Mouse (Mus musculus): ENCODE results near the gene Edar. TPM values are rescaled to one million over a fixed set of nuclear protein-coding genes. Genes with fewer than 3 reads are reported as not detected.
A peak's percentile ranks its signal among the peaks of the same experiment; 100 is the strongest.

Edar gene
- polyA plus RNA-seq, 1 experiment from 2014 or later: 0.23 TPM

DNA sequence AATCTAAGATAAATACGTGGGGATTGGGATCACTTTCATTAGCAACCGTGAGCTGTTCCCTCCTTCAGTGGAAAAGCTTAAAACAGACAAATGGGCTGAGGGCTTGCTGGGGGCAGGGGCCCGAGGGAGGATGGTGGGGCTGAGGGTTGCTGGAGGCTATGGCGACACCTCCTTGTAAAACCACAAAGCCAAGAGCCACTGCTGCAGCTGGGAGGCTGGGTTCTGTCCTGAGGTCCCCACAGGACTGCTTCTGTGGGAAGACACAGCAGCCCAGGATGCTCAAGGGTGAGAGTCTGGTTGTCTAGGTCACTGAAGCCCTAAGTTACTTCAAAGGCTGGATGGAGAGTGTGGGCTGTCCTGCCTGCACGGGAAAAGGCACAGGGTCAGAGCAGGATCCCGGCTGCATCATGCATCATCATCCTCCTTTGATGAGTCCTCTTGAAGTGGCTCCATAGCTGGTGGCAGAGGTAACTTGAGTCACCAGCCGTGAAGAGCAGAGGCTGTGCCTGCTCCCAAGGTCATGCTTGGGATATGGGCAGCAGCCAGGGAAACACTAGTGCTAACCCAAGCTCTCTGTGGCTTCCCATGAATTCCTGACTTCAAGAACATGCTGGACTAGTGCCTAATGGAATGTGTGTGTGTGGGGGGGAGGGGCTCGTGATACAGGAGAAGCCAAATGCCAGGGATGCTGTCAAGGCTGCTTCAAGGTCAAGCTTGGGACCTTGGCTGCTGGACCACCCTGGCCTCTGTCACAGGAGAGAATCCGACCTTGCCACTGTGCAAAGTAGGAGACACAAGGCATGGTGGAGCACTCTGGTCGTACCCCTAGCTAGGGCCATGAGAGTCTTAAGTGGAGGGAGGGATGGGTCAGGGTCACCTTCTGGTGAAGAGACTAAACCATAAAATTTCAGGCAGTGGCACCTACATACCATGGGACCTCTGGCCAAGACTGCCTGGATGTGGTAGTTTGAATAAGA lies 22.7 kb downstream of the Edar start:
- peak overlapping the region; percentile 24; the same call in 1 of the 2 replicates for H3K9ac ChIP-seq (ENCODE audit: low read length)
- H3K4me2 ChIP-seq (ENCODE audit: low read depth, low read length): peak overlapping the region; percentile 34; the same call in 1 of the 2 replicates
- no peaks in the 10 kb centered on the region for H3K27me3 ChIP-seq (ENCODE audit: control insufficient read depth, insufficient read depth, low read depth, low read length)
- WGBS: 18% methylated on average over 10 of the region's 10 CpGs
- no peaks in the 10 kb centered on the region for H3K9me3 ChIP-seq (ENCODE audit: control insufficient read depth, low read length)
- H3K36me3 ChIP-seq (ENCODE audit: control insufficient read depth, insufficient read depth, low read length): no peaks in the 10 kb centered on the region
- peak overlapping the region; percentile 45 for H3K27ac ChIP-seq (ENCODE audit: low read length)
- ATAC-seq (ENCODE audit: low read depth): peak; percentile 35
- H3K4me3 ChIP-seq (ENCODE audit: low read length): no peak overlapping the region
- peaks cover 13% of the 10 kb centered on the region for H3K4me1 ChIP-seq (replicated peaks; ENCODE audit: control insufficient read depth, insufficient read depth, low read length)

DNA sequence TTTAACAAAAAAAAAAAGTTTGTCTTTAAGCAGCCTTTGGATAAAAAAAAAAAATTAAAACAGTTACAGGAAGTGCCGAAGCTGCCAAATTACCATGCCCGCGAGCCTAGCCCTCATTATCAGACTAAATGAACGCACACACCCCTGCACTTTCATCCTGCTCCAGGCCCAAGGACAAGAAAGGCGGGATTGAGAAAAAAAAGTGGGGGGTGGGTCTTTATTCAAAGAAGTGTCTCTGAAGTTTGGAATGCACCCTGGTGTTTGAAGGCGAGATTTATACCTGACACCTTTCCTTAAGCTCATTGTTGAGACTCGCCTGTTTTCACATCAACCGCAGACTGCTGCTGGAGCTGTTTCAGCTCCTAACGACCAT lies 23.4 kb downstream of the Edar start:
- no peak for ATAC-seq (ENCODE audit: low read depth)

DNA sequence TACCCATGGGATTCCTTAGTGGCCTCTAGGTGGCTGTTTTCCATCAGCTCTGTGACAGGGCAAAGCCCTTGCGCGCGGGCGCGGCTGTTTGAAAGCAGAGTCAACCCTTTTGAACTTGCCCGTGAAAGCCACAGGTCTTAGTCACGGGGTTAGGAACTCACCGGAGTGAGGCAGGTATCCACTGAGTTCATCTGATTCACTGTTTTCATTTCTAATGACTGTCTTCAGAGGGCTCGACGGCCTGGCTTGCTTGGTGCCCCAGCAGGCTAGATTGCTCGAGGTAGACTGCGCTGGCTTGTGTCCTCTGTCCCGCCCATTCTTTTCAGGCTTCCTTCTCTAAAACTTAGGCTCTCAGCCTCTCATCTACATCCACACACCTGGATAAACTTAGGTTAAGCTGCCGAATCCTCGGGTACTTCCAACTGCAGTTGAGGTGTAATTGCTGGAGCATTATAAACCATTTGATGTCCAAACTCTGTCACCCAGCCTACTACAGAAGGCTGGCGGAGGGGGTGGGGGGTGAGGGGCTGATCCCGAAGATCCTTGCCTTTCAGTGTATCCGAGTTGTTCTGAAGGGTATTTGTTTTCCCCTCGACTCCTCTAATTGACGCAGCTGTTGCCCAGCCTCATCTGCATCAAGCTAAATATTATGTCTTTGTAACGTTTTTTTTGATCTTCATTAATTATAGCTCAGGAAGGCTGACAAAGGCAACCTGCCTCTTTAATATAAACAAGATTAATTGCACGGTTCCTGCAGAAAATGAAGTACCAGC lies 24.0 kb downstream of the Edar start:
- peak overlapping the region; percentile 34 for H3K4me2 ChIP-seq (ENCODE audit: low read depth, low read length)
- H3K4me1 ChIP-seq (replicated peaks; ENCODE audit: control insufficient read depth, insufficient read depth, low read length): peaks cover 13% of the 10 kb centered on the region
- 11% methylated on average over 22 of the region's 22 CpGs for WGBS
- ATAC-seq (ENCODE audit: low read depth): no peak
- no peak overlapping the region for H3K9ac ChIP-seq (ENCODE audit: low read length)
- no peaks in the 10 kb centered on the region for H3K9me3 ChIP-seq (ENCODE audit: control insufficient read depth, low read length)
- H3K27me3 ChIP-seq (ENCODE audit: control insufficient read depth, insufficient read depth, low read depth, low read length): no peaks in the 10 kb centered on the region
- no peaks in the 10 kb centered on the region for H3K36me3 ChIP-seq (ENCODE audit: control insufficient read depth, insufficient read depth, low read length)
- H3K27ac ChIP-seq (ENCODE audit: low read length): no peak overlapping the region
- H3K4me3 ChIP-seq (ENCODE audit: low read length): no peak overlapping the region

More for the DNA sequence above, 23.4 kb downstream of the Edar start:
- Histone ChIP-seq H3K4me1 (replicated peaks; ENCODE audit: control insufficient read depth, insufficient read depth, low read length) (peaks cover 13% of the 10 kb centered on the region), H3K36me3 (ENCODE audit: control insufficient read depth, insufficient read depth, low read length) (no peaks in the 10 kb centered on the region), H3K4me2 (ENCODE audit: low read depth, low read length) (peak overlapping the region; percentile 34; the same call in 1 of the 2 replicates), H3K9me3 (ENCODE audit: control insufficient read depth, low read length) (no peaks in the 10 kb centered on the region), H3K4me3 (ENCODE audit: low read length) (no peak overlapping the region), H3K27me3 (ENCODE audit: control insufficient read depth, insufficient read depth, low read depth, low read length) (no peaks in the 10 kb centered on the region), H3K27ac (ENCODE audit: low read length) (peak overlapping the region; percentile 45), H3K9ac (ENCODE audit: low read length) (peak overlapping the region; percentile 24; the same call in 1 of the 2 replicates)
- 2% methylated on average over 9 of the region's 9 CpGs for WGBS

DNA sequence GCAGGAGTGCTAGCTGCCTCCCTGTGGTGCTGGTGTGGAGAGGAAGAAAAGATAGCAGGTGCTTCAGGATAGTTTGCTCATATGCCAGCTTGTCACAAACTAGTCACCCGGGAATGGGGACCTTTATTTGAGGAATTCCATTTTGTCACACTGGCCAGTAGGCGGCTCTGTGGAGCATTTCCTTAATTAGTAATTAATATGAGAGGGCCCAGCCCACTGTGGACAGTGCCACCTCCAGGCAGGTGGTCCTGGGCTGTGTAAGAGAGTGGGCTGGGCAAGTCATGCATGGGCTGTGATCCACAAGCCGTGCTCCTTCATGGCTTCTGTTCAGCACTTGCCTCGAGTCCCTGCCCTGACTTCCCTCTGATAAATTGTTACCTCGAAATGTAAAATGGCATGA lies 26.7 kb downstream of the Edar start:
- no peak for ATAC-seq (ENCODE audit: low read depth)
- Histone ChIP-seq H3K4me3 (ENCODE audit: low read length) (no peak overlapping the region), H3K9me3 (ENCODE audit: control insufficient read depth, low read length) (no peaks in the 10 kb centered on the region), H3K36me3 (ENCODE audit: control insufficient read depth, insufficient read depth, low read length) (no peaks in the 10 kb centered on the region), H3K4me1 (replicated peaks; ENCODE audit: control insufficient read depth, insufficient read depth, low read length) (peaks cover 20% of the 10 kb centered on the region), H3K4me2 (ENCODE audit: low read depth, low read length) (no peak overlapping the region), H3K9ac (ENCODE audit: low read length) (no peak overlapping the region), H3K27me3 (ENCODE audit: control insufficient read depth, insufficient read depth, low read depth, low read length) (no peaks in the 10 kb centered on the region), H3K27ac (ENCODE audit: low read length) (no peak overlapping the region)
- WGBS: 64% methylated on average over 5 of the region's 5 CpGs

DNA sequence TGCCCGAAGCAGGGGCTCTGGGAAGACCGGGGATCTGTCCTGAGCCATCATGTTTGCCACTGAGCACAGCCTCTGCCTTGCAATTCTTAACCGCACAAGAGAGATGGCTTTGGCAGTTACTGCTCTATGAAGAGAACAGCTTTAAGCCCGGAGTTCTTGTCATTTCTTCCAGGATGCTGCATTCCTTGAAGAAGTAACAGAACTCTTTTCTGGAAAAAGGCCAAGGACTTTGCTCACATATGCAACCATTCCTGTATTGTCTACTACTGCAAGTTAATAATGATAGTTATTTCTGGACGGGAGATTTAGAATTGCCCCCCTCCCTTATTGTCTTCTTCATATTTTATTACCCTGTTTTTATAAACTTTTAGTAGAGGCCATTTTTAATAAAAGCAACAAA lies 30.8 kb downstream of the Edar start:
- Histone ChIP-seq H3K4me2 (ENCODE audit: low read depth, low read length) (no peak overlapping the region), H3K4me3 (ENCODE audit: low read length) (no peak overlapping the region), H3K27ac (ENCODE audit: low read length) (no peak overlapping the region), H3K36me3 (ENCODE audit: control insufficient read depth, insufficient read depth, low read length) (no peaks in the 10 kb centered on the region), H3K9me3 (ENCODE audit: control insufficient read depth, low read length) (no peaks in the 10 kb centered on the region), H3K9ac (ENCODE audit: low read length) (no peak overlapping the region), H3K4me1 (replicated peaks; ENCODE audit: control insufficient read depth, insufficient read depth, low read length) (peaks cover 12% of the 10 kb centered on the region; the same call in 1 of the 2 replicates), H3K27me3 (ENCODE audit: control insufficient read depth, insufficient read depth, low read depth, low read length) (no peaks in the 10 kb centered on the region)
- 53% methylated on average over 5 of the region's 5 CpGs for WGBS
- no peak for ATAC-seq (ENCODE audit: low read depth)

DNA sequence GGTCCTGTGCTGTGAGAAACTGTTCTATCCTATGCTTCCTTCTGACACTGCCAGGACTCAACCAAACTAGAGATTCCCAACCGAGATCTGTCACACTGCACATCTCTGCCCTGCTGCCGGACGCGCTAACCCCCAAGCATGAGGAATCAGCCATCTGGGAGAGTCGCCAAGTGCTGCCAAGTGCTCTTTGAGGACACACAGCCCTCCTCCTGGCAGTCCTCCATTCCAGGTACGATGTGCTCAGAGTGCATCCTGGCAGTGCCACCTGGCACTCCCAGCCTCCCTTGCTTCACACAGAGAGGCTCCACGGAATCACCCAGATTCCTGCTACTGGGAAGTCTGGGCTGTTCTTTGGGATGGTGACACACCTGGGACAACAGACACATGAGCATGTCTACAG lies 31.3 kb downstream of the Edar start:
- Histone ChIP-seq H3K36me3 (ENCODE audit: control insufficient read depth, insufficient read depth, low read length) (no peaks in the 10 kb centered on the region), H3K9me3 (ENCODE audit: control insufficient read depth, low read length) (no peaks in the 10 kb centered on the region), H3K27me3 (ENCODE audit: control insufficient read depth, insufficient read depth, low read depth, low read length) (no peaks in the 10 kb centered on the region), H3K4me2 (ENCODE audit: low read depth, low read length) (no peak overlapping the region), H3K27ac (ENCODE audit: low read length) (no peak overlapping the region), H3K4me1 (replicated peaks; ENCODE audit: control insufficient read depth, insufficient read depth, low read length) (peaks cover 12% of the 10 kb centered on the region; the same call in 1 of the 2 replicates), H3K9ac (ENCODE audit: low read length) (no peak overlapping the region), H3K4me3 (ENCODE audit: low read length) (no peak overlapping the region)
- WGBS: 36% methylated on average over 7 of the region's 7 CpGs
- no peak for ATAC-seq (ENCODE audit: low read depth)

DNA sequence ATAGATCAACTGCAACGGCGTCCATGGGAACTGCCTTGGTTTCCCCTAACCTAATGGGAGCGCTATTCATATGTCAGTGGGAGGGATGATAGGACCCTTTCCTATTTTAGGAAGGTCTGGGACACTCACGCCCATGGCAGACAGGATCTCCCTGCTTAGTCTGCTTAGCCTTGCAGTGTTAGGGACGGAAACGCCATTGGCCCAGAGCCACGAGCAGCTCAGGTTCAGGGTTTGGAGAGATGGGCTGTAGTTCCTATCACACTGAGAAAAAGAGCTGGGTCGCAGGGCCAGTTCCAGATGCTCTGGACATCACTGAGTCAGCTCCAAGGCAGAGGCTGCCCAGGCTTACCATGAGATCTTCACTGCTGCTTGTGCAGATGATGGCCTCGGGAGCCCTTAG lies 32.5 kb downstream of the Edar start:
- Histone ChIP-seq H3K4me1 (replicated peaks; ENCODE audit: control insufficient read depth, insufficient read depth, low read length) (peaks cover 12% of the 10 kb centered on the region; the same call in 1 of the 2 replicates), H3K27me3 (ENCODE audit: control insufficient read depth, insufficient read depth, low read depth, low read length) (no peaks in the 10 kb centered on the region), H3K4me2 (ENCODE audit: low read depth, low read length) (no peak overlapping the region), H3K9ac (ENCODE audit: low read length) (no peak overlapping the region), H3K36me3 (ENCODE audit: control insufficient read depth, insufficient read depth, low read length) (no peaks in the 10 kb centered on the region), H3K4me3 (ENCODE audit: low read length) (no peak overlapping the region), H3K27ac (ENCODE audit: low read length) (no peak overlapping the region), H3K9me3 (ENCODE audit: control insufficient read depth, low read length) (no peaks in the 10 kb centered on the region)
- ATAC-seq (ENCODE audit: low read depth): no peak
- 79% methylated on average over 9 of the region's 9 CpGs for WGBS

DNA sequence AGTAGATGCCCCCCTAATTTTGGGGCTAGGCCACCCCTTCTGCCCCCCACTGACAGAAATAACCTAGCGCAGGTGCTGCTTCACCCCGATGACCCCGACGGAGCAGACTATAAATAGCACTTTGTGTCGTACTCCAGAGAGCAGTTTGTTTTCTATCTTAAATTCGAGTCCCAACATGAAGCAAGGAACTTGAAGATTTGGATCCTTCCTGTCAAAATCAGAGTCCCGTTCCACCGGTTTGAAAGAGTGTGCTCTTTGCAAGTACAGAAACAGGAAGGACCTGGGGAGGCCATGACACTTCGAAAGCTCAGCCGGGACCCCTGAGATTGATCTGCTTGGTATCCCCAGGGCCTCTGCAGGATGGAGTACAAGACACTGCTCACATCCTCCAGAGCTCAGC lies 33.8 kb downstream of the Edar start:
- H3K27ac ChIP-seq (ENCODE audit: low read length): no peak overlapping the region
- no peak for ATAC-seq (ENCODE audit: low read depth)
- 0 out of 2 replicates have a peak overlapping the region, but pooled peaks have one; percentile 24 for H3K4me2 ChIP-seq (ENCODE audit: low read depth, low read length)
- no peak overlapping the region for H3K9ac ChIP-seq (ENCODE audit: low read length)
- 49% methylated on average over 10 of the region's 10 CpGs for WGBS
- no peak overlapping the region for H3K4me3 ChIP-seq (ENCODE audit: low read length)
- no peaks in the 10 kb centered on the region for H3K27me3 ChIP-seq (ENCODE audit: control insufficient read depth, insufficient read depth, low read depth, low read length)
- H3K4me1 ChIP-seq (replicated peaks; ENCODE audit: control insufficient read depth, insufficient read depth, low read length): peaks cover 12% of the 10 kb centered on the region
- no peaks in the 10 kb centered on the region for H3K9me3 ChIP-seq (ENCODE audit: control insufficient read depth, low read length)
- no peaks in the 10 kb centered on the region for H3K36me3 ChIP-seq (ENCODE audit: control insufficient read depth, insufficient read depth, low read length)

All from lung, embryonic 16.5 days (tissue).